Mouse (Mus musculus) ZHBTc4 (cell line): ENCODE measurements around the gene Lactb.

Experiments used
- DNase-seq: peaks from one replicate; pipeline ENCODE4 v3.0.0-alpha.2; 2011; ENCODE audit warnings: low read depth, low spot score

The Lactb gene

DNA sequence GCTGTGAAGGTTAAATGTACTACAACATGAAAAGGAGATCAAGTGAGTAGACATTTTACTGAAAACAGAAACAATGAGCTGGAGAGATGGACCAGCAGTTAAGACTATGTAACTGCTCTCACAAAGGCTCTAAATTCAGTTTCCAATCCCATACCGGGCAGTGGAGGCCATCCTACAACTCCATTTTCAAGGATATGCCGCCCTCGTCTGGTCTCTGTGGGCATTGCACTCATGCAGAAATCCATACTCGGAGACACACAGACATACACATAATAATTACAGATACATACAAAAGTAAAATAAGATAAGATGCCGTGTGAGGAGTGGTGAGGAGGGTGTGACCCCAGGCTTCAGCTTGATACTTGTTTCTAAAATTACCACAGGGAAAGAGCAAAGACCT lies 5.2 kb upstream of the Lactb start:
- DNase-seq, result peak; percentile 76

- DNase-seq, result peak; percentile 26
Measured at GRCm38 (mm10) chr9:66978468-66978867, 3.2 kb upstream of the Lactb start.

- no peak for DNase-seq
Measured at GRCm38 (mm10) chr9:66977982-66978381, 2.7 kb upstream of the Lactb start.

DNA sequence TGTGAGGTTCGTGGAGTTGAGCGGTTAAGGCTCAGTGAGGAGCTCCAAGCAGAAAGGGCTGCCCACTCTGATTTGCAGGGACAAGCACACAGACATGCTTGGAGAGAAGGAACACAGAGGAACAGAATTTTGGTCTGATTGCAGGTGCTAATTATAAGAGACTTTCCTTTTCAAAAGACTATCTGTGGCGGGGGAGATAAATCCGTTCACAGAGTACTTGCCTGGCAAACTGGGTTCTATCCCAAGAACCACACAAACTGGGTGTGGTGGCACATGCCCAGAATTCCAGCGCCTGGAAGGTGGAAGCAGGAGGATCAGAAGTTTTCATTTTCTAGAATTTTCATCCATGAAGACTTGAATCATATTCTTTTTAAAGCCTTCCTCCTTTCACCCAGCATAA lies 1.8 kb upstream of the Lactb start:
- no peak for DNase-seq

DNA sequence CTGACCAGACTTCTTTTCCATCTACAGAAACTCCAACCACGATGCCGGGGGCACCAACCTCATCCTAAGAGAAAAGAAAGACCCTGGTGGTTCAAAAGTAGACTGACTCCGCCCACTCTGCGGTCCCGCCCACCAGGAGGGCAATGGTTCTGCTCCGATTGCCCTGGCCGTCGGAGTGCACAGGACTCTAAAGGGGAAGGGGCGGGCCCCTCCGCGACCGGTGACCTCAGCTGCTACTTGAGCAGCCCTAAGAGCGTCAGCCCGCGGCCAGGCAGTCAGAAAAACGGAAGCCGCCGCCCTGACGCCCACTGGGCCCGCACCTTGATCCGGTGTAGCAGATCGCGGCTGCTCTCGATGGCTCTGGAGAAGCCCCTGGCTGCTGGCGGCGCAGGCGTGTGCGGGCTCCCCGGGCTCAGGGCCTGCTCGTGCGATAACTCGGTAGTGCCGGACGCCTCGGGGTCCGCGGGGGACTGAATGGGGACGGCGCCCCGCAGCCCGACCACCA lies 511 bp downstream of the Lactb start:
- DNase-seq, result peak; percentile 94

DNA sequence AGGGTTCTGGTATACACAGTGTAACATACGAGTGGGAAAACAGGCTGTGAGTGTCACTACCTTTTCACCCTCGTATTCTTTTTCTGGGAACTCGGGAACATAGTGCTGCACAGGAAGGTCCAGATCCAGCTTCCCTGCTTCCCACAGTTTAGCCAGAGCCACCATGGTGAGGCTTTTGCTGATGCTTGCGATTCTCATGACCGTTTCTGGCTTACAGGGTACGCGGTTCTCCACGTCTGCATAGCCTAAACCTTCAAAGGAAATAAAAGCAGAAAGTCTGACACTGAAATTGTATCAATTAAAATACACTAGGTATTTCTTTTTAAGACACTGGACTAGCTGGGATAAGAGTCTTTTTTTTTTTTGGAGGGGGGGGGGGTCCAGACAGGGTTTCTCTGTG lies 4.2 kb downstream of the Lactb start:
- DNase-seq, result no peak

DNA sequence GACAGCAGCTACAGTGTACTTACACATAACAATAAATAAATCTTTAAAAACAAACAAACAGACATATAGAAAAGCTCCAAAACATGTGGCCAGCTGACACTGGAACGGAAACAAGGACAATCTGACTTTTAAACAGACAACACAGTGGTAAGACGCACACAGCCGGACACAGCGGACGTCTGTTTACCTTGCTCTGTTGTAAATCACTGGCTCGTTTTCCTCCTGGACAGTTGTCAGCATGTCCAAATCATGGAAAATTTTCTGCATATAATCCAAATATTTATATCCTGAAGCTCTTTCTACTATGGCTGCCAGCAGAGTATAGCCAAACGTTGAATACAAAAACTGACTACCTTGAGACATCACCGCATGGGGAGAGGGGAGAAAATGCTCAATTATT lies 7.8 kb downstream of the Lactb start:
- DNase-seq, result no peak

DNA sequence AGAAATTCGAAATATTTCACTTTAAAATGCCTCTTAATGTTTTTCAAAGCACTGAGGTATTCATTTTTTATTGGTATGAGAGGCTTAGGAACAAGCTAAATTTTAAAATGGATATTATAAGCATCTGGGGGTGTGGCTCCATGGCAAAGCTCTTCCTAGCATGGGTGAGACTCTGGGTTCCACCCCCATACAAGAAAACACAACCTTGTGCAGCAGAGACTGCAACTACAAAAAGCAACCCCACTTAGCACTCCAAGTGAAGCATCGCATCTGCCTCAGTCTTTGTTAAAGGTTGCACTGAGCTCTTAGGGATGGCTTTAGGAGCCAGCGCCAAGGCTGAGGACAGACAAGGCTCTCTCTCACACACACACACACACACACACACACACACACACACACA lies 13.8 kb downstream of the Lactb start:
- DNase-seq, result no peak

GRCm38 (mm10) chr9:66957451-66957850 lies 17.8 kb downstream of the Lactb start:
- DNase-seq, result no peak

DNA sequence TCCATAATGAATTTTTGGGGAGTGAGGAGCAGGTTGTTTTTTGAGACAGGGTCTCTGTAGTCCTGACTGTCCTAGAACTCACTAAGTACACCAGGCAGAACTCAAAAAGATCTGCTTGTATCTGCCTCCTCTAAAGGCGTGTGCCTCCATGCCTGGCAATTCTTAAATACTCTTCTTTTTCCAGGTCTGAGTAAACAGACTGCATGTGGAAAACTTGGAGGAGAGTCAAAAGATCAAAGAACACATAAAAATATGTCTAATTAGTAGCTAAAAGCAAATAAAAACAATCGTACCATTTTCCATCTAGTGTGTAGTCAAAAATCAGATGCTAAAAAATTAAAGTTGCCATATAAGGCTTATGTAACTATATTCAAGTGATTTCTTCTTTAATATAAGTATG lies 22.4 kb downstream of the Lactb start:
- DNase-seq, result no peak

GRCm38 (mm10) chr9:66952321-66952720 lies 23.0 kb downstream of the Lactb start:
- no peak for DNase-seq

GRCm38 (mm10) chr9:66948536-66948935 lies 26.7 kb downstream of the Lactb start:
- peak; percentile 26 for DNase-seq

- peak; percentile 98 for DNase-seq
Measured at GRCm38 (mm10) chr9:66945647-66946641, 29.3 kb downstream of the Lactb start, which contains the start of gene Rps27l. Gene Rps27l, plus strand, starts transcription at chr9:66946086.

GRCm38 (mm10) chr9:66945161-66945560 lies 30.1 kb downstream of the Lactb start:
- no peak for DNase-seq

DNA sequence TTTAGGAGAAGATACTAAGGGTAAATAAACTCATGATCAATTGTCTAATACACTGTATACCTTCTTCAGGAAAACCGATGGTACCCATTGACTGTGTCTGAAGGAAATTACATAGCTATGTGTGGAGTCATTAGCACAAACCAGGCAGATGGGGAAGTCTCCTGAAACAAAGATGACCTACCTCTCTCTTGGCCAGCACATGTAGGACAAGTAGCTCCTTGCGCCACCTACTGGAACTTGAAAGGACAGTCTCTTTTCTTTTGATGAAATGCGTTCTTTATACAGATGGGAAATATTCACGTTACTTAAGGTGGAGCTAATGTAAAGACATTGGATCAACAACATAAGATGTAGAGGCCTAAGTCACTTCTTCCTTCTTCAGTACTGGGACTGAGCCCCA lies 36.4 kb downstream of the Lactb start:
- DNase-seq, result peak; percentile 83

DNA sequence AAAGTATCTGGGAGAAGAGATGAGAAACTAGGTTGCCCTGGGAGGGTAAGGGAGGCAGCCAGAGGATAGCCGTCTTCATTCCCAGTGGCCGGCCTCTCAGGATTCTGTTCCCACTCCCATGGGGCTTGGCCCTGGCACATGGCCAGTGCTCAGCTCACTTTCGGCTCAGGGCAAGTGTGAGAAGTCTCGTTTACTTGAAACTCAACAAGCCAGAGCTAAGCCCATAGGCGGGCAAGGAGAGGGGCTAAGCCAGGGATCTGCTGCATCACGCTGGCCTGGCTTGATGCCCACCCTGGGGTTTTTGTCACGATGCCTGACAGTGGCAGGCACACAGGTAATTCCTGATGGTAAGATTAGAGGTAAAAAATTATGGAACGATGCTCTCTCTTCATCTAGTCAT lies 37.8 kb downstream of the Lactb start:
- no peak for DNase-seq

DNA sequence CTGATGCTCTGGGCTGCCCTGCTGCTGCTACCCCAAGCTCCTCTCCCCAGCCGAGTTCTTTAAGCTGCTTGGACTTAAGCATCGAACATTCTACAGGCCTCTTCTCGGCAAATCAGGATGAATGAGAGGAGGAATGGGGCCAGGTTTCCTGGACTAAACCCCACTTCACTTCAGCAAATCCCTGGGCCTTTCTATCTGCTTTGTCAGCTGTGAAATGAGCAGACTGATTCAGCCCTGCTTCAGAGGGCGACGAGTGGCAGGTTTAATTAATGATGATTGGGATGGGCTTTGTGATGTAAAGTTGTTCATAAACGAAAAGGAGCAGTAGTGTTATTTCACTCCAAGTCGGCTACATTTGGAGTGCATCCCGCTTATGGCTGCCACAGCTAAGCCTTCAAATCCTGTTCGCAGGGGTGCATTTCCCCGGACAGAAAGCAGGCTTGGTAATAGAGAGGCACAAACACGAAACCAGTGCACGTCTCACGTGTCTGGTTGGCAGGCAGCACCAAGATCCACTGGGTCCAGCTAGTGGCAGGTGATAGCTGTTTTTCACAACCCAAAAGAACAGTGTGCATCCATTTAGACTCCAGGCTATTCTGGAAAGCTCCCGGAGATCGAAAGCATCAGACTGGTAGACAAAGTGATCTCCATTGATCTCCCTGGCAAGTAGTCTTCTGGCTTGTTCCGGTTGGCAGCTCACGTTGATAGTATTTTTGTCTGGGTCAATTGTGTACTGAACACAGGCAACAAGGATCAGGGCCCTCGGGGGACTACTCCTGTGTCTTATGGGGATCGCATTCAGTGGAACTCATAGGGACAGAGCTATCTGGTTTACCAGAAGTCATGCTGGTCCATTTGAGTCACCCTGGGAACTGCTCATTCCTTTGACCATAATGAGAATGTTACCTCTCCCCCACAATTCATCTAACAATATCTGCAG lies 41.1 kb downstream of the Lactb start:
- no peak for DNase-seq

DNA sequence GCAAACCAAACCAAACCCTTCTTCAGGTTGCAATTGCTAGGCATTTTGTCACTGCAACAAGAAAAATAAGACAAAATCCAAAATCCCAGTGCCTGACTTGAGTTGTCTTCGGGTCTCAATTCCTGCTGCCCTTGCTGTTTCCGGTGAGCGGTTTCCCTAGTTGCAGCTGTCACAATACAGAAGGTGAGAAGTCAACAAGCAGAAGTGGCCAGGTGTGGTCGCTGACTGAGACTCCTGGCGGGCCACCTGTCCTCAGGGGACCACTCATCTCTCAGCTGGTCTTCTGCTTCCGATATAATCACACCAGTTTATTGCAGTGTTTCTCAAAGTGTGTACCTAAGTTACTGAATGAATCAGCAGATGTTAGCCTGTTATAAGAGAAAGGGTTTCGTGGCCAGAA lies 44.9 kb downstream of the Lactb start:
- DNase-seq, result no peak

GRCm38 (mm10) chr9:66927696-66928402 lies 47.4 kb downstream of the Lactb start:
- no peak for DNase-seq

- DNase-seq, result no peak
Measured at GRCm38 (mm10) chr9:66925853-66926252, 49.4 kb downstream of the Lactb start.

DNA sequence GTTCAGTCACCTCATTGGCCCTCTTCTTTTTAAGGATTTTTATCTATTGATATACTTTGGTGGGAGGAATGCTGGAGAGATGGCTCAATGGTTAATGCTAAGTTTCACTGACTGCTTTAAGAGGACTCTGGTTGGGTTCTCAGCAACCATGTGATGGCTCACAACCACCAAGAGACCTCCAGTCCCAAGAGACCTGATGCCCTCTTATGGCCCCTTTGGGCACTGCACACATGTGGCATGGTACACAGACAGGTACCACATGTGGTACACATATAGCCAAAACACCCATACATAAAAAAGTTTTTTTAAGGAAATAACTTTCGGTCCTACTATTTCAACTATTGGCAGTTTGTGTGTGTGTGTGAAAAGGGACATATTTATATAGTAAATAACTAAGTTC lies 53.2 kb downstream of the Lactb start:
- DNase-seq, result peak; percentile 49
